Mouse (Mus musculus) mouse embryonic stem cell (cell line): ENCODE data around the gene Plac8.

Experiments
- in situ Hi-C, 2 experiments: fragments of 300-500 bp; cut with MboI; formaldehyde crosslinking; loops; 1 replicate in 1 of 2; 3 replicates in 1 of 2; pipeline ENCODE4 v1.14.3; 2019 to 2020; ENCODE audit warnings: low sequenced_read_pairs in 2 of 2, low pct_unique_long_range_greater_than_20kb in 1 of 2, mixed read lengths in 1 of 2; ENCODE audit not compliant: unreplicated experiment in 1 of 2

The Plac8 gene

DNA sequence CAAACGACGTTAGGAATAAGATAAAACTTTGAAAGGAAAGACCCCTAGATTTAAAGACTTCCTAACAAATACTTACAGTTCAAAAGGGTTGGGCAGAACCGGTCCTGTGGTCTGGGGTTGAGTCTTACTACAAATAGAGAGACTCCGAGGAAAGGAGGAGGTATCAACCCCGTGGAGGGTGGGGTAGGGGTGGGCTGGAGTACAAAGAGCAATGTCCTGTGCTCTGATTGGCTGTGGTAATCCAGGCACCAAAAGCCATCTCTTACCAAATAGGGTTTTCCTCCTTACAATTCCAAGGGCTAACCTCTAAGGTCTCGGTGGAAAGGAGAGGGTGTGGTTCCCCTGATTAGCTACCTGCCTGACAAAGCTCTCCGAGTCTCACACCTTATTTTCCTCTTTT, at the start of gene Plac8:
Gene Plac8, minus strand, starts transcription at position 177 of the 400 bp plus-strand sequence.
- in situ Hi-C loops: no loop called here

DNA sequence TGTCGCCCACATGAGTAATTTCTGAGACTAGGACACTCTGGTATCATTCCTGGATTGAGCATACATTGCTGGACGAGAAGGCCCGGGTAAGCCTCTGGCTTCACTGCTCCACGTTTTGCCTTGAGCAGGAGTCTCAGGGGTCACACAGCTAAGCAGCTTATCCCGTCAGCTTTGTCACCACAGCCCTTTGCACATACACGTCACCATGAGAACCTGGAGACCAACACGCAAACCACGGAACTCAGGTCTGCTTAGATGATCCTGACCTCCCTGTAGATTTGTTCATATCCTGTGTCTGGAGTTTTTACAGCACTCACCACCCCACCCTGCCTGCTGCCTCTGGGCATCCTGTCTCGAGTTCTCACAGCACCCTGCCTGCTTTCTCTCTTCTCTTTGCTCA, 48.9 kb upstream of the Plac8 start:
- in situ Hi-C loops: no loop called here

DNA sequence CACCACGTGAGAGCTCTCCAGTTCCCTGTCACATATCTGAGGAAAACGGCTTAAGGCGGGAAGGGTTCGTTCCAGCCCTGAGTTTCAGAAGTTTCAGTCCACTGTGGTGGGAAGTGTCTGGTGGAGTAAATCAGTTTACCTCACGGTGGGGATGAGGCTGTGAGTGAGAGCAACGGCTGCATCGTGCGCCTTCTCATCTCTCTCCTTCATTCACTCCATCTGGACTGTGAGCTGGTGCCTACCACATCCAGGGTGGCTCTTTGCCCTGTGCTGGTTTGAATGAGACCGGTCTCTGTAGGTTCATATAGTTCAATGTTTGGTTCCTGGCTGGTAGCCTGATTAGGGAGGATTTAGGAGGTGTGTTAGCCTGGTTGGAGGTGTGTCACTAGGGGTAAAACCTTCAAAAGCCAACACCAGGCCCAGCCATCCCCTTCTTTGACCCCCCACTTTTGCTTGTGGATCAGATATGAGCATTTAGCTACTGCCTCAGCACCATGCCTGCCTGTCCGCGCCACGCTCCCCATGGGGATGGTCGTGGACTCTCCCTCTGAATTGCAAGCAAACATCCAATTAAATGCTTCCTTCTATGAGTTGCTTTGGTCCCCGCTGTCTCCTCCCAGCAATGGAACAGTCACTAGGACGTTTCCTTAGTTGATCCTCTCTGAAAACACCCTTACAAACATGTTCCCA, 47.7 kb upstream of the Plac8 start:
- in situ Hi-C loops: no loop called here

DNA sequence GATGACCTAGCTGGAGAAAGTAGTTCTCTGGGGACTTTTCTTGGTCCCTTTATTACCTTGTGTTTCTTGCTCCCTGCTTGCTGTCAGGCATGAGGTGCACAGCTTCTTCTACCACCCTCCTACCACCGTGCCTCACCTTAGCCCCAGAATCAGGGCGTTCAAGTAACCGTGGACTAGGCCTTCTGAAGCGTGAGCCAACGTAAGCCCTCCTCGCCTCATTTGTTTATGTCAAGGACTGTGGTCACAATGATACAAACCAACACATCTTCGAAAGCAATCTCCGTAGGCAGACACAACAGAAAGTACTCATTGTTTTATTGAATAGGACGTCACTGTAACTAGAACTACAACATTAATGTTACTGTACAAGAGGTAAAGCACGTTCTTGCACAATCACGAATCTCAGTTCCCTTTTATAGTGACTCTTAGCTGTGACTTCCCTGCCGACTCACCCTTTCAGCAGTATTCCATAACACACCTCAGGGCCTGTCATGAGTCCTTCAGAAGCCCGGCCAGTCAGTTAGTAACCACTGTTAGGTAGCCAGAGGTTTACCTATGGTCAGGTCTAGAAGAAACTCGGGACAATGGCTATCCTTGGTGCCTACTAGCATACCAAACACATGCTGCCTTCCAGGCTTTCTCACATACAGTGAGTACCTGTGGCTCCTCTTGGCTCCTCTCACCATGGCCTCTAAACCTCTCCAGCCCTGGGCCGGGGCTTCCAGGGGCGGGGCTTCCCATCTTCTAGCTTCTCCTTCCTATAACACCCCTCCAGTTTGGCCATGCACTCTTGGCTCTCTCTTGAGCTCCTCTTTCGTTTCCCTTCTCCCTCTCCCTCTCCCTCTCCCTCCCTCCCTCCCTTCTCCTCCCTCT, 42.1 kb upstream of the Plac8 start:
- in situ Hi-C loops: no loop called here

DNA sequence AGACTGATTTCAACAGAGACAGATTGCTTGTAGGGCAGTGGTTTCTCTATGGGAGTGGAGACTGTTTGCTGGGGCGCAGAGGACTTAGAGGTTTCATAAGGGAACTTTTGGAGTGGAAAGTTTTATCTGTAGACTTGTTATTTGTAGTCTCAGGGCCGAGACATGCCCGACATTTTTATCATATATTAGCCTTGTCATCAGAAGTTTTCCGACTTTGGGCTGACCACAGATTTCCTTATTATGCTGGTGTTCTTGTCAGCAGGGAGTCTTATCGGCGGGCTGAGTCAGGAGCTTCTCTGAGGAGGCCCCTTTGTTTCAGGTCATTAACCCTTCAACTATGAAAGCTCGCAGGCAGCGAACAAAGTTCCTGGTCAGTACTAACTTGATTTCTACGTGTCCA, 35.8 kb upstream of the Plac8 start:
- in situ Hi-C loops: no loop called here

DNA sequence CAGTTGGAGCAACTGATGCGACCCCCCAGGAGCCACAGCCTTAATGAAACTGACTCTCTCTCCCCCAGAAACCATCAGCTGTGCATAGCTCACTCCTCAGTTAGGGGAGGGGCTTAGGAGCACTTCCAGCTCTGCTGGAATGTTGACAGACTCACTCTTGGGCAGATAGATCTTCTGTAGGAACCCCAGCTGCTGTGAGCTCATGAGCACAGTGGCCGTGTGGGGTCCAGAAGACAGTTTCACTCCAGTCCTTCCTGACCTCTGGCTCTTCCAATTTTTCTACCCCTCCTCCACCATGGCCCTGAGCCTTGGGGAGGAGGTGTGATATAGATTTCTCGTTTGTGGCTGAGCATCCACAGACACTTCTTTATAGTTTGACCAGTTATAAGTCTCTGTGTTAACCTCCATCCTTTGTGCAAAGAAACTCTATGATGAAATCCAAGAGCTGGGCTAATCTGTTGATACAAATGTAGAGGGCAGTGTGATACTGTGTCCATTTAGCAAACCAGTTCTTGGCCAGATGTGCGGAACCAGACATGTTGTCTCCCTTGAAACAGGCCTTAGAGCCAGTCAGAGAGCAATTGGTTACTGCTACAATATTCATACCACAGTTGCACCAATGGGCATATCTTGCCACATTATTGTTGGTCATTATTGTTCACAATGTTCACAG, 35.2 kb upstream of the Plac8 start:
- in situ Hi-C loops: no loop called here

DNA sequence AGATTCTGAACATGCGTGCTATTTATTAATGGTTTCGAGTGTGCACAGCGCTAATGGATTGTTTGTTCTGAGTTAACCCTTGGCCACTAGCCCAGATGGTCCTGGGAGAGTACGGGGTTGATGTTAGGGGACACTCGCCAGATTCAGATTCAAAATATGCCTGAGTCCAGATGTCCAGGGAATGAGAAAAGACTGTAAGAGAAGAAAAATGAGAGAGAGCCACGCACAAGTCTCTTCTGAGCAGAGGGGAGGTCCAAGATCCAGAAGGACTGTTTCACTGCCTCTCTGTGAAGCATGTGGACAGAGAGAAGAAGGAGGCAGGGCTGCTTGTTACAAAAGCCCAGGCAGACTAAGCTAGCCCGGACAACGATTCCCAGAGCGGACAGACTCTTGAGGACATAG, 33.8 kb upstream of the Plac8 start:
- in situ Hi-C loops: no loop called here

DNA sequence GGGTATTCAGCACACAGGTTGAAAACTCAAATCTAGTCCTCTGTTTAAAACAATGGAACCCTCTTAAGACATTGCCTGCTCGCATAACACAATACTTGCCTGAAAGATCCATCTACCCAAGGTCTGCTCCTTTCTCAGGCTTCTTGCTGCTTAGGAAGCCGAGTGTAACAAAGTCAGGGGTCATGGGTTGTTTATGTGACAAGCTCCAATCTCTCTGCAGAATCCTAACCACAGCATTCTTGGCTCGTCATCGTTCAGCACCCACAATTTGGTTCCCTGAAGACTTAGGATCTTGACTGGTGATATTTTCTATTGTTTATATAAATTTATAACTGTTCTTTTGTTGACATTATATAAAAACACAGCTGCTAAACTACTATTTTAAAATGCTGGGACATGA, 32.0 kb upstream of the Plac8 start:
- in situ Hi-C loops: no loop called here

DNA sequence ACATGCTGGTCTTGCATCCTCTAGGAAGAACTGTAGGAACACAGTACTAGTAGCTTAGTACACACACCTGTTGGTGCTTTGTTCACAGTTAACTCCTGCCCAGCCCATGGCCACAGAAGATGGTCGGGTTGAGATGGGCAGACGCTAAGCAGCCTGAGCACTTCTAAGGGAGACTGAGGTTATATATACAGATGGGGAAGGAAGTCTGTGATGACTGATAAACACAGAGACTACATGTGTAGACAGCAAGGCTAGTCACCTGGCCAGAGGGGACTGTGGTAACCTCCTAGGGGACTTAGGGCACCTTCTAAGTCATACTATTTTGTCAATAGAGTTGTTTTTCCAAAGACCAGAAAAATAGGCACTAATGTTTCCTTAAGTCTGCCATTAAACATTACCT, 29.8 kb upstream of the Plac8 start:
- in situ Hi-C loops: no loop called here

DNA sequence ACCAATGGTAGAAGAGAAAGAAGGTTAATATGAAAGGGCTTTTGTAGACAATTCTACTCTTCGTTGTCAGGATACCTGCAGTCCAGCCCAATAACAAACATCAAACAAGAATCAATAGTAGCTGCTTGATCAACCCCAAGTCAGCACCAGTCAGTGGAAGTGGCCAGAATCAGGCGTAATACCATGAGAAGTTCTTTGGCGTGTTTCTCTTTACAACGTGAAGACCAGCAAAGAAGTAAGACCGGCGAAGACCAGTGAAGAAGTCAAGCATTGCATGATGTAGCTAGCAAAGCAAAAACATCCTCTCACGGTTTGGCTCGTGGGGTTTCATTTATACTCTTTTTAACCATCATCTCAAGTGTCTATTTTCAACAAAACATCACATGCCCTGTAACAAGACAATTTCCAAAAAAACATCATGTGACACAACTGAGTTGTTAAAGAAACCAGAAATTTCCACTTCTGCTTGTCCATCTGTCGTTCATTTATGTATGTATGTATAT, 27.0 kb upstream of the Plac8 start:
- in situ Hi-C loops: no loop called here

DNA sequence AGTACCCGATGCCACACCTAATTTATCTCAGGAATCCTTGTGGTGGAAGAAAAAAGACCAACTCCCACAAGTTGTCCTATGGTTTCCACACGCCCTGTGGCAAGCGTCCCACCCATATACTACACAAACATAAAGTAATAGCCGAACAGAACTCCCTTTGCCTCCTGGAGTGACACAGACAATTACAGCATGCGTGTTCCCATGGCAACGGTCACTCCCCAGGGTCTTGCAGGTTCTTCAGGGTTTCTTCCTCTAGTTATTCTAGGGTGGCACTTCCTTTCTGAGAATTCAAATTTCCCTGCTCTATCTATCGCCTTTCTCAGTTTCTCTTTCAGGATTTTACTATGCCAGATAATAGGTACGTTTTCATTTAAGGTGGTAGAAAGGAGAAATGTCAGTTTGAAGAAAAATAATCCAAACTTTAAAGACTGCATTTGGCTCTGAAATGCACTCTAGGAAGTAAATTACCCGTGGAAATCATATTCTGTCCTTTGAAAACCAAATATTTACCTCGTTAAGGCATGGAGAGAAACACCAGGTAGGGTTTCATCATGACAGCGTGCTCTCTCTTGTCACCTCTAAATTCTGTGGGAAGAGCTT, 25.9 kb upstream of the Plac8 start:
- in situ Hi-C loops: no loop called here

DNA sequence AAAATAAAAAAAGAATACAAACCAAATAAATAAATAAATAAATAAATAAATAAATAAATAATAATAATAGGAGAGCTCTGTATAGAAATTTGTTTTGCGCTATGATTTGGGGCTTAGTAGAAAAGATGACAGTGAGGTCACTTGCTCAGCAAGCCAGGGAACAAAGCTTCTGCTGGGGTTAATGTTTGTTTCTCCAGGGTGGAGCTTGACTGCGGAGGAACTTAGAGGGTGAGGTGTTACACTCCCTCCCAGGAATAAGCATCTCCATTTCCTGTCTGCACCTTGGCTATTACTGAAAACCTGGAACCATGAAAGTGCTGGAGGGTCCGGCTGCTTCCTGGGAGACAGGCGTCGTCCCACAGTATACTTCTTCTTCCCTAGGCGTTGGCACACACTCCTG, 24.0 kb upstream of the Plac8 start:
- in situ Hi-C loops: no loop called here

DNA sequence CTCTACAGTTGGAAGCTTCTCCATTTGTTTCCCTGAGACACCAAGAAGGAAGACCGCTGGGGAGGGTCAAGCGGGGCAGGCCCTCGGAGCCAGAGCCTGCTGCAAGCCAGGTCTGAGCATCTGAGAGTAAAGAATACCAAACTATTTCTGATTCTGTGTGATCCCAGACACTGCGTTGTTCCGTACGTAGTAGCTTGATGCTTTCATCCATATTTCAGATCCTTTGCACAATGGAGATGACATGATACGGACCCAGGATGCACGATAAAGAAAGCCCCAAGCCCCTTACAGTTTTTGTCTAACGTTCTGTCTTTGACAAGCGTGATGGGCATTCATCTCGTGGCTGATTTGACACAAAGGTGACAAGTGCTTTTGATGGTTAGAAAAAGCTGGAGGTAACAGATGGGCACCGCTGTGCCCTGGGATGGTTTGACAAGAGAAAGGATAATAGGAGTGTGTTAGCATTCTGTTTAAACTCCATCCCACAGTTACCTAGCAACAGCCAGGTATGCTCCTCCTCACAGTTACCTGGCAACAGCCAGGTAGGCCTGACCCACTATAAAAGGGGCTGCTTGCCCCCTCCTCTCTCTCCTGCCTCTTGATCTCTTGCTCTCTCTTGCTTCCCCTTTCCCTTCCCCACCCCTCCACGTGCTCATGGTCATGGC, 22.9 kb upstream of the Plac8 start:
- in situ Hi-C loops: no loop called here

DNA sequence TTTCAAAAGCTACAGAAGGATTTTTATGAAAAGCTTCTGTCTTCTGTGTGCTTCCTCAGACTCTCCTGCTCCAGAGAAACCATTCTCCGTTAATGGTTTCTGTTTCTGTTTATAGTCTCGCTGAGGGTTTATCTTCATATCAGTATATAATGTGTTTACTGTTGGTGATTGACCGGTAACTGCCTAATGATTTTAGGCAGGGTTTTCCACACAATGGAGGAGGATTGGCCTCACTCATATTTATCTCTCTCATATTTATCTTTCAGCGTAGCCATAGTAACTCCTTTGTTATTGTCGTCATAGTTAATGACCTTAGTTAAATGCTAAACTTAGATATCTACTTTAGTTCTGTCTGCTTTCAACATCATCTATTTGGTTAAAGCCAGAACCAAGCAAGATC, 18.5 kb upstream of the Plac8 start:
- in situ Hi-C loops: no loop called here

DNA sequence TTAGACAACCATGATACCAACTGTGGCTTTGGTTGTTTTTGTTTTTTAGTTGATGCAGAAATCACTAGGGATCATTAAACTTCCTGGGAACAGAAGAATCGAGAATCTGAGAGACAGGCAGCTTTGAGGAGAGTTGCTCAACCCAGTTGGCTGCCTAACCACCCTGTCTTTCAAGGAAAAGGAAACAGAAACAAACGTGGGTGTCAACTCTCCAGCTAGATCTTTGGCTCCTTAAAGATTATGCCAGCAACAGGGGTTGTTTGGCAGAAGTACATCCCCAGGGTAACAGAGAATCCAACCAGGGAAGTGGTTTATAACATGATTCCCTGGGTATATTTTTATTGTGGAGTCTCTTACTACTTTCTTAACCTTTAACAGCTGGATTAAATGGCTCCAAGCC, 15.6 kb upstream of the Plac8 start:
- in situ Hi-C loops: no loop called here

DNA sequence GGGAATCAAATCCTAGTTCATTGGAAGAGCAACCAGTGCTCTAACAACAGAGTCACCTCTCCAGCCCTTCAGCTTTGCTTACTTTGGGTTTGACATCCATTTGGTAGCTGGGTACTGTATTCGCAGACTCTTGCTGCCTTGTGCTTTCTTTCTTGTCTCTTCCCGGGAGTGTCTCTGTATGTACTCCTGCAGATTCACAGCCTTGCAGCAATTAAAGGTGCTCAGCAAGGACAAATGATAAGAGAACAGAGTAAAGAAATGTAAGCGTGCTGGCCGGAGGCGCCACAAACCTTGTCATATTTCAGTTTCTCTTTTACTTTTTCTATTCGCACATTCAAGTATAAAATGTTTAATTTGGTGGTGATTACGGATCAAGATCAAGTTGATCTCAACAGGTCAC, 15.1 kb upstream of the Plac8 start:
- in situ Hi-C loops: no loop called here

DNA sequence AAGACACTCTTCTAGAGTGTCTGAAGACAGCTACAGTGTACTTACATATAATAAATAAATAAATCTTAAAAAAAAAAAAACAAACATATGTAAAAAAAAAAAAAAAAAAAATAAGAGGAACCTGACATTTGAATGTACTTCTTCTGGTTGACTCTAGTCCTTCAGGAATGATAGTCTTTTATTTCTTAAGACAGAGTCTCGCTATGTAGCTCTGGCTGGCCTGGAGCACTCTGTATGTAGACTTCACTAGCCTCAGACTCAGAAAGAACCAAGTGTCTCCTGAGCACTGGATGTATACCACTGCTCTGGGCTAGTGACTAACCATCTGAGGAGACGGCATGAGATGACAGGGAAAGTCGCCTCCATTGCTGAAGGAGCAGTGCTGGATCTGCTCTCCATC, 13.6 kb upstream of the Plac8 start:
- in situ Hi-C loops: no loop called here

DNA sequence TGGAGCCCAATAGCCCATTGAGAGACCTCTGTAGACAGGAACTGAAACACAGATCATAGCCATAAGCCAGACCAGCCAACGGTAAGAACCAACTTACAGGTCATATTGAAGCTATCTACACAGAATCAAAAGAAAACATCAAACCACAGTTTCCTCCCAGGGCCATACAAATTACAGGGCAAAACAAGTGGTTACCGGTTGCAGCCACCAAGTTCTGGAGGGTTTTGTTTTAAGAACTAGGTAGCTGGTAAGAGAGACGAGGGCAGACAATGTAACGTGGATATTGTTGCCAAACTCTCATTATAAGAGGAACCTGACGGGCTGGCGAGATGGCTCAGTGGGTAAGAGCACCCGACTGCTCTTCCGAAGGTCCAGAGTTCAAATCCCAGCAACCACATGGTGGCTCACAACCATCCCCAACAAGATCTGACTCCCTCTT, 13.2 kb upstream of the Plac8 start:
- in situ Hi-C loops: no loop called here
